Mouse (Mus musculus) c-Kit-positive CD71-positive TER-119-negative erythroid progenitor cells, embryonic 14.5 days (primary cell): ENCODE data around the gene Kxd1.

ENCODE experiments used
- DNase-seq: peaks from one replicate; pipeline ENCODE4 v3.0.0-alpha.2; 2013; ENCODE audit warnings: low read depth

Kxd1 gene

GRCm38 (mm10) chr8:70467229-70467725 is 60.5 kb downstream of the Kxd1 start:
- no peak for DNase-seq

- DNase-seq = no peak
Observed at GRCm38 (mm10) chr8:70466771-70467170, 61.0 kb downstream of the Kxd1 start.

GRCm38 (mm10) chr8:70466305-70466704 is 61.5 kb downstream of the Kxd1 start:
- DNase-seq = no peak

GRCm38 (mm10) chr8:70465701-70466100 is 62.1 kb downstream of the Kxd1 start:
- DNase-seq = no peak

- DNase-seq = no peak
Observed at GRCm38 (mm10) chr8:70464162-70464561, 63.6 kb downstream of the Kxd1 start.

GRCm38 (mm10) chr8:70463306-70463705 is 64.5 kb downstream of the Kxd1 start:
- no peak for DNase-seq

GRCm38 (mm10) chr8:70462516-70462813 is 65.3 kb downstream of the Kxd1 start:
- no peak for DNase-seq

GRCm38 (mm10) chr8:70461765-70462515 is 65.8 kb downstream of the Kxd1 start:
- no peak for DNase-seq

GRCm38 (mm10) chr8:70460606-70461005 is 67.2 kb downstream of the Kxd1 start:
- DNase-seq = no peak

GRCm38 (mm10) chr8:70460199-70460598 is 67.6 kb downstream of the Kxd1 start:
- no peak for DNase-seq

GRCm38 (mm10) chr8:70459636-70460035 is 68.1 kb downstream of the Kxd1 start:
- no peak for DNase-seq

- DNase-seq = no peak
Observed at GRCm38 (mm10) chr8:70458462-70458861, 69.3 kb downstream of the Kxd1 start.
